Mouse (Mus musculus) cerebellum, adult 2 months (tissue): Measurements from ENCODE around the gene Bicra.

Experiments
- CTCF ChIP-seq: fragments of 200-500 bp; IDR thresholded peaks from 2 replicates; pipeline ENCODE4 v1.5.1; 2011; ENCODE audit warnings: low read depth, mild to moderate bottlenecking, control low read depth, low read length, moderate library complexity, borderline replicate concordance; ENCODE audit not compliant: insufficient read depth
- POLR2A ChIP-seq: fragments of 200-500 bp; IDR thresholded peaks from 2 replicates; pipeline ENCODE4 v1.6.1; 2011; ENCODE audit warnings: low read length, control low read depth, borderline replicate concordance; ENCODE audit not compliant: insufficient read depth

GRCm38 (mm10) chr7:15966489-15966888, 81.2 kb downstream of the Bicra start:
- TF ChIP-seq CTCF (no peak), POLR2A (no peak)
